Mouse (Mus musculus): ENCODE measurements around the gene Hspa12a. TPM values are rescaled to one million over a fixed set of nuclear protein-coding genes. Genes with fewer than 3 reads are reported as not detected.

Gene Hspa12a
- polyA plus RNA-seq, 1 experiment from 2014 or later: 6.5 TPM

DNA sequence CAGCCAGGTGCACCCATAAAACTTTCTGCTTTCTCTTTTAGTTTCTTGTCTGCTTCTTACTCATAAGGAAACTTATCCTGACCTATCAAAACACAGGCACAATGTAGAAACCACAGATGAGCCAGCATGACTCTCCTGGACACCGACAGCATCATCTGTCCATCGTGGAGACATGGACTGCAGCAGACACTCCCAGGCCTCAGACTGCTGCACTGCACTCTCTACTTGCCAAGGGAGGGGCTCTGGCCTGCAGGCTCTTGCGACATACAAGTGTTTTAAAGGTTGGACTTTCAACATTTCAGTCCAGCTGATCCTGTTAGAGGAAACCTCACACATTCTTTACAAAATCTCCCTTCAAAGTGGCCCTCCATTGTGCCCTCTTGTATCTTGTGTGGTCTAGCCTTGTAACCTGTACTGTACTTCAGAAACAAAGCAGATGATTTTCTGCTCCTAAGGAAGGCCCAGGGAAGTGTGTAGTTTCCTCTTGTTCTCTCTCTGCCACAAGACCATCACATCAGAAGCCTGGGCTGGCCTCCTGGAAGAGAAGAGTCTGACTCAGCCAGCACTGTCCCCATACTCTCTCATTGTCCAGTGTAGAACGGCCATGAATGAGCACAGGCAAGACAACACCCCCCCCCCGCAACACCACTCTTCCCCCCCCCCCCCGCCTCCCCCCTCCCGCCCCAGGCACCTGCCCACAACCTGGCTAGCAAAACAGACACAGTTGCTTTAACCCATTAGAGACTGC, 92.6 kb downstream of the Hspa12a start:
- Histone ChIP-seq H3K9ac (ENCODE audit: low read length) (no peak overlapping the region), H3K27me3 (ENCODE audit: control insufficient read depth, insufficient read depth, low read length) (no peaks in the 10 kb centered on the region), H3K27ac (ENCODE audit: low read depth, low read length) (no peak overlapping the region), H3K4me2 (ENCODE audit: low read depth, low read length, severe bottlenecking) (no peak overlapping the region), H3K36me3 (ENCODE audit: control insufficient read depth, insufficient read depth, low read length) (no peaks in the 10 kb centered on the region), H3K4me3 (ENCODE audit: low read depth, low read length) (no peak overlapping the region), H3K9me3 (ENCODE audit: control insufficient read depth, low read length) (no peaks in the 10 kb centered on the region), H3K4me1 (replicated peaks; ENCODE audit: control insufficient read depth, insufficient read depth, low read length) (no peaks in the 10 kb centered on the region)
- DNase-seq (ENCODE audit: low spot score) (no peak), ATAC-seq (replicated peaks; ENCODE audit: low FRiP score) (no peak)
- WGBS: 87% methylated on average over 5 of the region's 7 CpGs

DNA sequence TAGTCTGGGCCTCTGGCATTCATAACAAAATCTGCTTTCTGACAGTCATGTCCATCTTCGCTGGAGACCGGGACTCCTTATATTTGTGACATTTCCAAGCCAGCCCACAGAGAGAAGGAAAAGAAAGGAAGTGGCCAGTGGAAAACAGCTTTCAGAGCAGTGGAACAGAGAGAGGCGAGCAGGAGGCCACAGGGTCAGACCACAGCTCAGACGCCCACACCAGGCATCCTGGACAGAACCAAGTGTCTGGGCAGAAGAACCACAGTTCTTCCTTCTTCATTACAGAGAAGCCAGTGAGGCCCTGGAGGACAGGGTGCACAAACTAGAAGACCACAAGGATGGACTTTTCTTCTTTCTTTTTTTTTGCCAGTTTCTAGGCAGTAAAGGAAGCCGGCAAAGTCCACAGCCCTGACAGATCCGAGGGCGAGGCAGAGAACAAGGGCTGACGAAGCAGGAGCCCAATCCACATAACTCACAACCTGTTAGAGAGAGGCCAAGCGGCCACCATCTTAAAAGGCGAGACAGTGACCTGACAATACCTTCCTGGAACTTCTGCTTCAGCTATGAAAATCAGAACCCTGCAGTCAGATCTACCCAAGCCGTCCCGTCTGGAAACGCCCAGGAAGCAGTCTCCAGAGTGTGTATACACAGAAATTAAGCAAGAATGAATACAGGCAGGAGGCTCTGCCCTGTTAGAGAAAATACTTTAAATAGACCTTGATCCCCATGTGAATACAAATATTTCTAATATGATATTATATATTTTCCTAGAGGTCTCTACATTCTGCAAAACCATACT, 93.9 kb downstream of the Hspa12a start:
- 87% methylated on average over 13 of the region's 13 CpGs for WGBS
- no peaks in the 10 kb centered on the region for H3K27me3 ChIP-seq (ENCODE audit: control insufficient read depth, insufficient read depth, low read length)

DNA sequence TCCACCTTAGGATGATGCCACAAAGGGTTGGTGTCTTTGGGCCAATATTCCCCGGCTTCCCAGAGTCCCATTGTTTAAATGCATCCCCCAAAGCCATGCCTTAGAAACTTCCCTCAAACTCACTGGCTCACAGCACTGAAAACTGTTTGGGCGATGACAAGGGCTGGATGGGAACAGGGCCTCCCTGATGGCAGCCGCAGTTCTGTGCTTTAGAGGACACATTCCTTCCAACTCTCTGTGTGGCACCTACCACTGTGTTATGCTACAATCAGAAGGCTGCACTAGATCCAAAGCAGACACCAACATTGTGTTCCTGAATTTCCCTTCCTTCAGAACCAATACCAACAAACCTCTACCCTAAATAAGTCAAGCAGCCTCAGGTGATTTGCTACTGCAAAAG, 99.8 kb downstream of the Hspa12a start:
- H3K4me1 ChIP-seq (replicated peaks; ENCODE audit: control insufficient read depth, insufficient read depth, low read length): no peaks in the 10 kb centered on the region
- H3K27ac ChIP-seq (ENCODE audit: low read depth, low read length): no peak overlapping the region
- ATAC-seq (replicated peaks; ENCODE audit: low FRiP score) (no peak), DNase-seq (ENCODE audit: low spot score) (no peak)
- no peaks in the 10 kb centered on the region for H3K9me3 ChIP-seq (ENCODE audit: control insufficient read depth, low read length)
- H3K4me2 ChIP-seq (ENCODE audit: low read depth, low read length, severe bottlenecking): no peak overlapping the region
- no peak overlapping the region for H3K9ac ChIP-seq (ENCODE audit: low read length)
- H3K4me3 ChIP-seq (ENCODE audit: low read depth, low read length): no peak overlapping the region
- no peaks in the 10 kb centered on the region for H3K36me3 ChIP-seq (ENCODE audit: control insufficient read depth, insufficient read depth, low read length)
- 83% methylated on average over 3 of the region's 3 CpGs for WGBS
- H3K27me3 ChIP-seq (ENCODE audit: control insufficient read depth, insufficient read depth, low read length): no peaks in the 10 kb centered on the region

More for the DNA sequence above, 93.9 kb downstream of the Hspa12a start:
- Histone ChIP-seq H3K4me1 (replicated peaks; ENCODE audit: control insufficient read depth, insufficient read depth, low read length) (no peaks in the 10 kb centered on the region), H3K4me2 (ENCODE audit: low read depth, low read length, severe bottlenecking) (no peak overlapping the region), H3K36me3 (ENCODE audit: control insufficient read depth, insufficient read depth, low read length) (no peaks in the 10 kb centered on the region), H3K4me3 (ENCODE audit: low read depth, low read length) (no peak overlapping the region), H3K9me3 (ENCODE audit: control insufficient read depth, low read length) (no peaks in the 10 kb centered on the region), H3K27ac (ENCODE audit: low read depth, low read length) (no peak overlapping the region), H3K9ac (ENCODE audit: low read length) (no peak overlapping the region)
- DNase-seq (ENCODE audit: low spot score): no peak
- no peak for ATAC-seq (replicated peaks; ENCODE audit: low FRiP score)

DNA sequence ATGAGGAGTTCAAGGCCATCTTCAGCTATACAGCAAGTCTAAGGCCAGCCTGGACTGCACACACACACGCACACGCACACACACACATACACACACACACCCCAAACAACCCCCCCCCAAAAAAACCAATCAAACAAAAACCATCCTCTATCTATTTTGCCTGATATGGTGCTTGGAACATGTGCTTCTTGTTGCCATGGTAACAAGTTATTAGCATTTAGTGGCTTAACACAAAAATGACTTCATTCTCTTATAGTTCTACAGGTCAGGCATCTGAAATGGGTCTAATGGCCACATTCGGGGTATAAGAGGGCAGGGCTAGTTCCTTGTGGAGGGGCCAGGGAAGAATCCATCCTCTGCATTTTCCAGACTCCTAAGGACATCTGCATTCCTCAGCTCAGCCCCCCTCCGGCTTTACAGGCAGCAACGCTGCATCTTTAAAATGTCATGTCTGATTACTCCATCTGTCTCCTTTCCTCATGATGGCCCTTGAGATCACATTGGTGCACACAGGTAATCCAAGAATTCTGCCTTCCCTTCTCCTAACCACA, 102.7 kb downstream of the Hspa12a start:
- H3K4me3 ChIP-seq (ENCODE audit: low read depth, low read length): no peak overlapping the region
- H3K4me1 ChIP-seq (replicated peaks; ENCODE audit: control insufficient read depth, insufficient read depth, low read length): no peaks in the 10 kb centered on the region
- H3K27me3 ChIP-seq (ENCODE audit: control insufficient read depth, insufficient read depth, low read length): no peaks in the 10 kb centered on the region
- no peak overlapping the region for H3K9ac ChIP-seq (ENCODE audit: low read length)
- no peak for ATAC-seq (replicated peaks; ENCODE audit: low FRiP score)
- DNase-seq (ENCODE audit: low spot score): no peak
- H3K4me2 ChIP-seq (ENCODE audit: low read depth, low read length, severe bottlenecking): no peak overlapping the region
- H3K9me3 ChIP-seq (ENCODE audit: control insufficient read depth, low read length): no peaks in the 10 kb centered on the region
- 84% methylated on average over 5 of the region's 5 CpGs for WGBS
- no peak overlapping the region for H3K27ac ChIP-seq (ENCODE audit: low read depth, low read length)
- H3K36me3 ChIP-seq (ENCODE audit: control insufficient read depth, insufficient read depth, low read length): no peaks in the 10 kb centered on the region

DNA sequence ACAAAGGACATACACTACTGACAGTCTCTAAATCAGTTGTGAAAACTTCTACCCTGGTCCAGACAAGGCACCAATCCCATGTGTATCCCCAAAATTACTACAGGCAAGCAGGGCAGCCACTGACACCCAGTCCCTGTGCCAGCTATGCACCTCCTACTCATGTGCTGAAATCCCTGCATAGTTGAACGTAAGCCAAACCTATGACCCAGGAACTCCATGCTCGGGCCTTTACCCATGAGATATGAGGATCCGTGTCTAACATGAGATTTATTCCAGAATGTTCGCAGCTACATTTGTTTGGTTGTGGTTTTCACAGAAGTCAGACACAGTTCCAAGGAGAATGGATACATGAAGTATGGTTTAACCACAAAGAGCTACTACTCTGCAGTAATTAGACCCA, 103.6 kb downstream of the Hspa12a start:
- Histone ChIP-seq H3K4me1 (replicated peaks; ENCODE audit: control insufficient read depth, insufficient read depth, low read length) (no peaks in the 10 kb centered on the region), H3K4me3 (ENCODE audit: low read depth, low read length) (no peak overlapping the region), H3K27me3 (ENCODE audit: control insufficient read depth, insufficient read depth, low read length) (no peaks in the 10 kb centered on the region), H3K36me3 (ENCODE audit: control insufficient read depth, insufficient read depth, low read length) (no peaks in the 10 kb centered on the region), H3K27ac (ENCODE audit: low read depth, low read length) (no peak overlapping the region), H3K9ac (ENCODE audit: low read length) (no peak overlapping the region), H3K9me3 (ENCODE audit: control insufficient read depth, low read length) (no peaks in the 10 kb centered on the region), H3K4me2 (ENCODE audit: low read depth, low read length, severe bottlenecking) (no peak overlapping the region)
- WGBS: 85% methylated on average over 4 of the region's 4 CpGs
- DNase-seq (ENCODE audit: low spot score) (no peak), ATAC-seq (replicated peaks; ENCODE audit: low FRiP score) (no peak)

DNA sequence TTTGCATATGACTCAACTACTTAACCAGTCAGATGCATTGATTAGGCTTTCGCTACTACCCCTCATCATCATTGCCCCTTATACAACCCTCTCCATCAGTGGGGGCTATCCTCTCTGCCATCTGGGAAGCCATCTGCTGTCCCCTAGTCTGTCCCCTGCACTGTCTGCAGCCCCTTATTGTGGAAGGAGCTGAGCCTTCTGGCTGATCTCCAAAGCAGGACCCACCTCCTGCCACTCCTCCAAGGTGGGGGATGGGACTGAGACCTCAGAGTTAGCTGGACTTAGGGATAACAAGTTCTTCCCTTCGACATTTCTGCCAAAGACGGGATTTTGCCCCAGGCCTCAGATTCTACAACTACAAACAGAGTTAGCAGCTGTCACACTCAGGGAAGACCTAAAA, 104.1 kb downstream of the Hspa12a start:
- Histone ChIP-seq H3K9me3 (ENCODE audit: control insufficient read depth, low read length) (no peaks in the 10 kb centered on the region), H3K27me3 (ENCODE audit: control insufficient read depth, insufficient read depth, low read length) (no peaks in the 10 kb centered on the region), H3K4me1 (replicated peaks; ENCODE audit: control insufficient read depth, insufficient read depth, low read length) (no peaks in the 10 kb centered on the region), H3K4me3 (ENCODE audit: low read depth, low read length) (no peak overlapping the region), H3K4me2 (ENCODE audit: low read depth, low read length, severe bottlenecking) (no peak overlapping the region), H3K36me3 (ENCODE audit: control insufficient read depth, insufficient read depth, low read length) (no peaks in the 10 kb centered on the region), H3K9ac (ENCODE audit: low read length) (no peak overlapping the region), H3K27ac (ENCODE audit: low read depth, low read length) (no peak overlapping the region)
- 61% methylated on average over 3 of the region's 3 CpGs for WGBS
- ATAC-seq (replicated peaks; ENCODE audit: low FRiP score) (no peak), DNase-seq (ENCODE audit: low spot score) (no peak)

DNA sequence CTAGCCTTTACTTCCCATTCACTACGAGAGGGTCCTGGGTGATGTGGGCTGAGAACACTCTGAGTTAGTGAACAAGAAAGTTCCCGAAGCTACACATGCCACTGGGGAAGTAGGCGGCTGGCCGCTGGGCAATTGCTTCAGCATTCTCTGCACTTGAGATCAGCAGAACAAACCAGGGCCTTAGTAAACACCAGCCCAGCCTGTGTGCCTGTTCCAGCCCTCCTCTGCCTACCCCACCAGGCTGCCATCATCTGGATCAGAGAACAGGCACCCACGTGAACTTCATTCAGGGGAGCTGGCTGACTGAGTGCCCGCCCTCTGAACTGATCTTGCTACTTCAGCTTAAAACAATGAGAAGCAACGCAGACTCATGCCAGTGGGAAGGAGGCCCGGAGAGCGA, 104.7 kb downstream of the Hspa12a start:
- Histone ChIP-seq H3K9me3 (ENCODE audit: control insufficient read depth, low read length) (no peaks in the 10 kb centered on the region), H3K9ac (ENCODE audit: low read length) (no peak overlapping the region), H3K27ac (ENCODE audit: low read depth, low read length) (no peak overlapping the region), H3K4me2 (ENCODE audit: low read depth, low read length, severe bottlenecking) (no peak overlapping the region), H3K4me1 (replicated peaks; ENCODE audit: control insufficient read depth, insufficient read depth, low read length) (no peaks in the 10 kb centered on the region), H3K4me3 (ENCODE audit: low read depth, low read length) (no peak overlapping the region), H3K36me3 (ENCODE audit: control insufficient read depth, insufficient read depth, low read length) (no peaks in the 10 kb centered on the region), H3K27me3 (ENCODE audit: control insufficient read depth, insufficient read depth, low read length) (no peaks in the 10 kb centered on the region)
- ATAC-seq (replicated peaks; ENCODE audit: low FRiP score): no peak
- WGBS: 70% methylated on average over 9 of the region's 9 CpGs
- no peak for DNase-seq (ENCODE audit: low spot score)

DNA sequence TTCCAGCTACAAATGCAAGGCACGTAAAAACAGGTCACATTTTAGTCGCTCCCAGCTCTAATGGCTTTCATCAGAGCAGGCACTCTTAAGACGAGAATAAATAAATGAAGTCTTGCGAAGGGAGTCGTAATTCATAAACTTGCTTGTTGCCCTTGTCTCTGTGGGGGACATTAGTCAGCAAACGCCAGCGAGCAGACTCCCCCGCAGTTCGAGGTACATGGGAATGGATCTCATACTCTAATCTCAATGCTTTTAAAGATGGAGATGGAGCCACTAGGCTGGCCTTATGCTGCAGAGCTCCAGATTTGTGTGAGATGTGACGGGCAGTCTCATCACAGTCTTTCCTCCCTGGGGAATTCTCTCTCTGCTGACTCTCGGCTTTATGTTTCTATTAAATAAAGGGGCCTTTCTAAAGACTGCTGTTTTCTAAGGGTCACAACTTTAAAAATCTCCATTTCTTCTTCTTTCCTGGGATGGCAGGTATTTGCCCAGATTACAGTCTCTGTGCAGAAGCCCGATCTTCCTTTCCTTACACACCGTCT, 109.7 kb downstream of the Hspa12a start:
- H3K4me1 ChIP-seq (replicated peaks; ENCODE audit: control insufficient read depth, insufficient read depth, low read length): no peaks in the 10 kb centered on the region
- DNase-seq (ENCODE audit: low spot score): no peak

More for the DNA sequence above, 109.7 kb downstream of the Hspa12a start:
- Histone ChIP-seq H3K36me3 (ENCODE audit: control insufficient read depth, insufficient read depth, low read length) (no peaks in the 10 kb centered on the region), H3K4me2 (ENCODE audit: low read depth, low read length, severe bottlenecking) (no peak overlapping the region), H3K4me3 (ENCODE audit: low read depth, low read length) (no peak overlapping the region), H3K27me3 (ENCODE audit: control insufficient read depth, insufficient read depth, low read length) (no peaks in the 10 kb centered on the region), H3K9me3 (ENCODE audit: control insufficient read depth, low read length) (no peaks in the 10 kb centered on the region), H3K9ac (ENCODE audit: low read length) (no peak overlapping the region), H3K27ac (ENCODE audit: low read depth, low read length) (no peak overlapping the region)
- 86% methylated on average over 13 of the region's 13 CpGs for WGBS
- no peak for ATAC-seq (replicated peaks; ENCODE audit: low FRiP score)
